Mouse (Mus musculus) embryonic facial prominence, embryonic 13.5 days (tissue): Measurements from ENCODE around the gene Sh3d19. TPM values are rescaled to one million over a fixed set of nuclear protein-coding genes. Genes with fewer than 3 reads are reported as not detected.

ENCODE experiments used
- ATAC-seq: fragments of 200-750 bp; cut with Nextera tagmentation; 2 replicates; pipeline ENCODE4 v1.8.0; 2017; ENCODE audit warnings: low read depth; ENCODE audit not compliant: insufficient number of reproducible peaks, insufficient read depth, low FRiP score, low TSS enrichment
- H3K27ac ChIP-seq: fragments of 300-500 bp; sonication (generic); 2 replicates; pipeline ENCODE4 v1.5.1; 2015; ENCODE audit warnings: moderate library complexity, mild to moderate bottlenecking, inconsistent platforms
- H3K27me3 ChIP-seq: fragments of 300-500 bp; sonication (generic); 2 replicates; pipeline ENCODE4 v1.6.1; 2015; ENCODE audit warnings: mild to moderate bottlenecking, inconsistent platforms
- H3K36me3 ChIP-seq: fragments of 300-500 bp; sonication (generic); 2 replicates; pipeline ENCODE4 v1.6.1; 2015; ENCODE audit warnings: mild to moderate bottlenecking, inconsistent platforms
- H3K4me1 ChIP-seq: fragments of 300-500 bp; sonication (generic); 2 replicates; pipeline ENCODE4 v1.6.1; 2015; ENCODE audit warnings: inconsistent platforms
- H3K4me2 ChIP-seq: fragments of 300-500 bp; sonication (generic); 2 replicates; pipeline ENCODE4 v1.6.1; 2015; ENCODE audit warnings: moderate library complexity, mild to moderate bottlenecking, inconsistent platforms
- H3K4me3 ChIP-seq: fragments of 300-500 bp; sonication (generic); 2 replicates; pipeline ENCODE4 v1.5.1; 2015; ENCODE audit warnings: mild to moderate bottlenecking, inconsistent platforms
- H3K9ac ChIP-seq: fragments of 300-500 bp; sonication (generic); 2 replicates; pipeline ENCODE4 v1.6.1; 2015; ENCODE audit warnings: mild to moderate bottlenecking, inconsistent platforms
- H3K9me3 ChIP-seq: fragments of 300-500 bp; sonication (generic); 2 replicates; pipeline ENCODE4 v1.6.1; 2016; ENCODE audit warnings: inconsistent platforms
- WGBS: fragments of 180-500 bp; shearing (Covaris S2); methylation state at CpG from one replicate; pipeline ENCODE4 v1.1.7; 2015; ENCODE audit warnings: mixed read lengths; 5-methylcytosine and 5-hydroxymethylcytosine counted together
- polyA plus RNA-seq: library from polyadenylated mRNA; unstranded; fragments of >200 nt; fragmentation: Nextera tagmentation; extraction: Ambion mirVana; gene quantifications from 2 replicates; pipeline ENCODE4 v1.2.1, GENCODE M21; 2015

Gene Sh3d19
- polyA plus RNA-seq: 23.5 and 26.2 TPM in 2 replicates

DNA sequence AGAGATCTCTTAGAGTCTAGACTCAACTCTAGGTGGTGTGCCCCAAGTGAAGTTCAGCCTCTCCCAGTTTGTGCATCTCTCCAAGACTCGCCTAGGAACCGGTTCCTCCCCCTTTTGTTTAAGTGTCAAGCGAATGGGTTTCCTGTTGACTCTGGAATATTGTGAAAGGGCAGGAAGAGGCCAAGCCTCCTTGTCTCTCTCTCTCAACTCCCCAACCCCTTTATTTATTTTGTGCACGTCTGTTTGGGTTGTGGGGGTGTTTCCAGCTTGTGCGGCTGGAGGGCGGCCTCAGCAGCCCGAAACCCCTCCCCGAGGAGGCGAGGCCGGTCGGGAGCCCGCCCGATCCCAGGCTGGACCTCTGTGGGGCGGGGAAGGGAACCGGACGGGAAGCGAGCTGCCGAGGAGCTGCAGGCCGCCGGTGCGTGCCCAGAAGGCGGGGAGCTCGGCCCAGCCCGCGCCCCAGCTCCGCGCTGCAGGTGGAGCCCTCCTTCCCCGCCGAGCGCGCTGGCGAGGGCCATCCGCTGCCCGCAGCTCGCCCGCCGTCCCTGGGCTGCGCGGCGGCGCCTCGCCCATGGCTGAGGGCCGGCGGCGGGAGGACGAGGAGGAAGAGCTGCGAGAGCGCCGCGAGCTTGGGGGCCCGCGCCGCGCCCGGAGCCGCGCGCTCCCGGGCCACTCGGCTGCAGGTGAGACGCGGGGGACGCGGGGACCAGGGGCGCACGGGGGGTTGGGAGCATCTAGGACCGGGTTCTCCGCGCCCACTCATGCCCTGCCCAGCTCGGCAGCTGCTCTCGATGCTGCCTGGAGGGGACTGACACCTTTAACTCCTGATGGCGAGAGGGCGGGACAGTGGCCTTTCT, at the start of gene Sh3d19:
Sh3d19 (plus strand) TSS at position 368 of the 857 bp plus-strand sequence.
- WGBS: 1% methylated on average over 59 of the region's 73 CpGs
- ATAC-seq: peak; percentile 88
- Histone ChIP-seq H3K27me3 (no peaks in the 10 kb centered on the region), H3K27ac (peak within 1 kb of the TSS; percentile 82), H3K4me1 (peaks cover 23% of the 10 kb centered on the region), H3K9me3 (no peaks in the 10 kb centered on the region), H3K9ac (peak within 1 kb of the TSS; percentile 87), H3K4me3 (peak within 1 kb of the TSS; percentile 82), H3K4me2 (peak within 1 kb of the TSS; percentile 67), H3K36me3 (no peaks in the 10 kb centered on the region)

DNA sequence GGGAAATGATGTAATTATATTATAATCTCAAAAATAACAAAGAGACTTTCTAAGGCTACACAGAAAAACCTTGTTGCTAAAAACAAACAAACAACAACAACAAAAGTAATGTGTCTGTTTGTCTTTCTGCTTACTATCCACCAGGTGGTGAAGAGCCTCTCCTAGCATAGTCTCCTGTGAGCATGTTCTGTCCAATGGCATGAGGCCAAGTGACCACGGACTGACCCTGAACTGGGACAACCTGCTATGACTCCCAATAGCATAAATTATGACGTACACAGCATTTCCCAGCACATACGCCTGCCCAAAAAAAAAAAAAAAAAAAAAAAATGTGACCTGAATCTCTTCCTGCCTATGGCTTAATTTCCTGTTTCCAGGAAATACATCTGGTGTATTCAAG, 48.6 kb upstream of the Sh3d19 start:
- Histone ChIP-seq H3K9me3 (no peaks in the 10 kb centered on the region), H3K27me3 (no peaks in the 10 kb centered on the region), H3K36me3 (no peaks in the 10 kb centered on the region), H3K4me2 (no peak overlapping the region), H3K4me3 (no peak overlapping the region), H3K27ac (no peak overlapping the region), H3K4me1 (peaks cover 5% of the 10 kb centered on the region; the same call in 1 of the 2 replicates), H3K9ac (no peak overlapping the region)
- 83% methylated on average over 3 of the region's 3 CpGs for WGBS
- ATAC-seq: no peak

DNA sequence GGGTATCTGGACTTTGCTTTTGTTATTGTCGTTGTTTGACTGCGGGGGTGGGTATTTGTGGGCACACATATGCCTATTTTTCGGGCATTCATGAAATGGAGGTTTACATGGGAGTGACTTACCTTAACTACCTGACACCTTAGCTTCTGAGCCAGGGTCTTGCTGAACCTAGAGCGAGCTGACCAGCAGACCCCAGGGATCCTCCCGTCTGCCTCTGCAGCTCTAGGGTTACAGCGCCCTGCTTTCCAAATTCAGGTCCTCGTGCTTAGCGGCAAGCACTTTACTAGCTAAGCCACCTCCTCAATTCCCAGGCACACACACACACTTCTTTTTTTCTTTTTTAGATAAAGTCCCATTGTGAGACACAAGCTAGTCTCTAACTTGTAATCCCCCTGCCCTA, 47.6 kb upstream of the Sh3d19 start:
- Histone ChIP-seq H3K4me2 (no peak overlapping the region), H3K4me1 (peaks cover 7% of the 10 kb centered on the region; the same call in 1 of the 2 replicates), H3K27ac (no peak overlapping the region), H3K9me3 (no peaks in the 10 kb centered on the region), H3K36me3 (no peaks in the 10 kb centered on the region), H3K4me3 (no peak overlapping the region), H3K27me3 (no peaks in the 10 kb centered on the region), H3K9ac (no peak overlapping the region)
- ATAC-seq: no peak
- WGBS: 71% methylated on average over 8 of the region's 8 CpGs

DNA sequence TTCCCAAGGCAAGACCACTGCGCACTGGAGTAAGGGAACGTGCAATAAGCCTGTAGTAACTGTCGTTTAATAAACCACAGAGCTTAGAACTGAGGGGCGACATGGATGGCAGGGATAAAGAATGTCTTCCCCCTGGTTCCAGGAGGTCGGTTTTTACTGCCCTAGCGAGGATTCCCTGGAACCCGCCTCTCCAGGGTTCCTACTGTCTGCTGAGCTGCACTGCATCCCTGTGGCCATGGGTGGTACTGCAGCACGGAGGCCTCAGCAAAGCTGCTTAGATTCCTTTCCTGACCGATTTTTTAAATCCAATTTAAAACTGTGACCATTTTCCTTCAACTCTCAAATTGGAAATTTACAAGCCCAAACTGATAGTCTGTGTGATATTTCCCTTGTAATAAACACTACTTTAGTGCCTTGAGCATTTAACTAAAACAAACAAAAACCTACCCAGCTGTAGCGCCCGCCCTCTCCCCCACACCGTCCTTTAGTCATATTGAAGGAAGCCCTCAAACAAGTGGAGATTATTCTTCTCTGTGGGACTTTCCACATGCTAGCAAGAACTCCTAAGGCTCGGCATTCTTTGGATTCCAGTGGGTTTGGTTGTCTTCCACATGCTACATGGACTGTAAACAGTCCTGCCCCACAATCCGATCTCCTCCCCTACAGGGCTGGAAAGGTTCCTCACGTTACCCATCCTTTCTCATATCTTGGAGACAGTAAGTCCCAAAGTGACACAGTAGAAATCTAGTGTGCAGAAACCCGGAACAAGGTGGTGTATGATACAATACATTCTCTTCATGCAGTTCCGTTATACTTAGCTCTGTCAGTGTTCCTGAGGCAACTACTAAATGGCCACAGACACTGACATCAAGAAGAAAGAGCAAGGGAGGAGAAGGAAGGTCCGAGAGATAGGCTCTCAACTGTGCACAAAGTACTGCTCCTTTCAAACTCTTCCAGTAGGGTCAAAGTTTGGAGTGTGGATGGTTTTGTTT, 46.7 kb upstream of the Sh3d19 start:
- Histone ChIP-seq H3K4me2 (peak overlapping the region; percentile 40), H3K4me1 (peaks cover 7% of the 10 kb centered on the region; the same call in 1 of the 2 replicates), H3K27ac (no peak overlapping the region), H3K4me3 (no peak overlapping the region), H3K9ac (no peak overlapping the region), H3K36me3 (no peaks in the 10 kb centered on the region), H3K9me3 (no peaks in the 10 kb centered on the region), H3K27me3 (no peaks in the 10 kb centered on the region)
- WGBS: 35% methylated on average over 18 of the region's 18 CpGs
- 0 out of 2 replicates have a peak, but pooled peaks have one; percentile 67 for ATAC-seq

DNA sequence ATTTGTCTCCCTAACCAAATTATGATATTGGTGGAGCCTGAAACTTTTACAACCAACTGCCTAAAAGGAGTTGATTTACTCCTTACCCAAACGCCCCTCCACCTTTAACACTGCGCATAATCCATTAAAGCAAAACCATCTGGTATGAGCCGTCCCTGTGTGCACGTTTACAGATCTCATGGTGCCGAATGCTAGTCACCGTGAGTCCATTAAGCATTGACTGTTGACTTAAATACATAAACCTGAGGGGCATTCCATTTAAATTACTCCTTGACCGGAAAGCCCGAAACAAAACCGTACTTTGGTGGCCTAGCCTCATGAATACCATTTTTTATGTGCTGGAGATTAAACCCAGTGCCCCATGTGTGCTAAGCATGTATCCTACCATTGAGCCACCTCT, 43.6 kb upstream of the Sh3d19 start:
- H3K27ac ChIP-seq: no peak overlapping the region
- H3K4me2 ChIP-seq: no peak overlapping the region

DNA sequence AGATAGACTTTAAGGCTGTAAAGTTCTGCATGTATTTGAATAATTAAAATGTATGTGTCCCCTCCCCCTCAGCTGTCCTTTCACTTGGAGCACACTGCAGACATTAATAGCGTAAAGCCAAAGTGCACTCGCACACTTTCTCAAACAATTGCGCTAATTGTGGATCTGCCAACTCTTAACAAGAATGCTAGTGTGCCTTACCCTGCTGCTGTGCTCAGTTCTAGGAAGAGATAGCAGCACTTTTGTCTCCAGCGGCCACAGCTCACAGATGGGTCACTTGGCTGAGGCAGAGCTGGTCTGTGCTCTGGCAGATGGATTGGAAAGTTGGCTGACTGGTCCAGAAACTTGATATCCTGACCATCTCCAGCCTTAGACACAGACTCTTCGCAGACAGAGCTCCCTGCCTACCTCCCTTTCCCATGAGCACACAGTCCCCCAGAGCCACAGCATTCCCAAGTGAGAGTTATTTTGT, 42.7 kb upstream of the Sh3d19 start:
- H3K36me3 ChIP-seq: no peaks in the 10 kb centered on the region
- 75% methylated on average over 5 of the region's 5 CpGs for WGBS

More for the DNA sequence above, 43.6 kb upstream of the Sh3d19 start:
- Histone ChIP-seq H3K27me3 (no peaks in the 10 kb centered on the region), H3K36me3 (no peaks in the 10 kb centered on the region), H3K4me1 (peaks cover 7% of the 10 kb centered on the region; the same call in 1 of the 2 replicates), H3K9ac (no peak overlapping the region), H3K4me3 (no peak overlapping the region), H3K9me3 (no peaks in the 10 kb centered on the region)
- 44% methylated on average over 9 of the region's 9 CpGs for WGBS
- no peak for ATAC-seq

DNA sequence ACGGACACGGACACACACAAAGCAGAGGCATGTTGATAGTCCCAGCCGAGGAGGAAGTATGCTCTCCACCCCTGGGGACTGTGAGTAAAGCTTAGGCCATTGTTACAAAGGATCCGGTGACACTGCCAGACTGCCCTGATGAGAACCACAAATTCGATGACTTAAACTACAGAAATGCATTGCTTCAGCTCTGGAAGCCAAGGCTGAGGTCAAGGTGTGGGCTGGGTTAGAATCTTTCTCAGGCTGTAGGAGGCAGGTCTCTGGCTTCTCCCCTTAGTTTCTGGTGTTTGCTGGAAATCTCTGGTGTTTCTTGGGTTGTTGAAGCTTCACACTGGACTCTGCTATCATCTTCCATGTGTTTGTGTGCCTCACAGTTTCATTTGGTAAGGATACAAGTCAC, 41.2 kb upstream of the Sh3d19 start:
- no peak overlapping the region for H3K4me2 ChIP-seq
- H3K9ac ChIP-seq: no peak overlapping the region
- no peak overlapping the region for H3K4me3 ChIP-seq
- no peaks in the 10 kb centered on the region for H3K27me3 ChIP-seq
- no peaks in the 10 kb centered on the region for H3K9me3 ChIP-seq
- no peak for ATAC-seq
- H3K27ac ChIP-seq: no peak overlapping the region
- peaks cover 3% of the 10 kb centered on the region; the same call in 1 of the 2 replicates for H3K4me1 ChIP-seq
- 74% methylated on average over 5 of the region's 5 CpGs for WGBS
- H3K36me3 ChIP-seq: no peaks in the 10 kb centered on the region

More for the DNA sequence above, 42.7 kb upstream of the Sh3d19 start:
- Histone ChIP-seq H3K27ac (no peak overlapping the region), H3K4me2 (no peak overlapping the region), H3K4me1 (peaks cover 7% of the 10 kb centered on the region; the same call in 1 of the 2 replicates), H3K27me3 (no peaks in the 10 kb centered on the region), H3K9me3 (no peaks in the 10 kb centered on the region), H3K9ac (no peak overlapping the region), H3K4me3 (no peak overlapping the region)
- no peak for ATAC-seq

DNA sequence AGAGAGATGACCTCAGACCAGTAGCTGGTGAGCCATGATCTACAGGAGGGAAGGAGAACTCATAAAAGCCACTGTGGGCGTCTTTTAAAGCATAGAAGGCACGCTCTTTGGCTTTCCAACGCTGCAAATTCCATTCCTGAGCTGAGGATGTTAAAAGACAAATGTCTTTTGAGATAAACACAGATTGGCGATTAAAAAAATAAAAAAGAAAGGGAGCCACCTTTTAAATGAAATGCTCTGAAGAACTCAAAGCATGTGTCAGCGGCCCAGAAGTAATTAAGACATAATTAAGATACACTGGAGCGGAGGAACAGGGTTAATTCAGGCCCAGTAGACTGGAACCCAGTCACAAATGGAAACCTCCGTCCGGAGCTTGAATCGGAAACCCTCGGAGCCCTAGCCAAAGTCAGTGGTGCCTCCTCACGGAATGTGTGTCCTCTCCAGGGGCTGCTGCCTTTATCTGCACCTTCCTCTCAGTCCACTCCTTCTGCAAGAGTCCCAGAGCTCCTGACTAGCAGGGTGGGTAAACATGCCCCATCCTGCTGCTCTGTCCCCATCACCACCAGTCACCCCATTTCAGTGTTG, 40.1 kb upstream of the Sh3d19 start:
- H3K27me3 ChIP-seq: no peaks in the 10 kb centered on the region
- no peak overlapping the region for H3K4me2 ChIP-seq
- peaks cover 3% of the 10 kb centered on the region; the same call in 1 of the 2 replicates for H3K4me1 ChIP-seq
- no peaks in the 10 kb centered on the region for H3K9me3 ChIP-seq
- H3K36me3 ChIP-seq: no peaks in the 10 kb centered on the region
- no peak overlapping the region for H3K27ac ChIP-seq
- no peak overlapping the region for H3K9ac ChIP-seq
- no peak overlapping the region for H3K4me3 ChIP-seq
- 83% methylated on average over 11 of the region's 11 CpGs for WGBS
- ATAC-seq: no peak

DNA sequence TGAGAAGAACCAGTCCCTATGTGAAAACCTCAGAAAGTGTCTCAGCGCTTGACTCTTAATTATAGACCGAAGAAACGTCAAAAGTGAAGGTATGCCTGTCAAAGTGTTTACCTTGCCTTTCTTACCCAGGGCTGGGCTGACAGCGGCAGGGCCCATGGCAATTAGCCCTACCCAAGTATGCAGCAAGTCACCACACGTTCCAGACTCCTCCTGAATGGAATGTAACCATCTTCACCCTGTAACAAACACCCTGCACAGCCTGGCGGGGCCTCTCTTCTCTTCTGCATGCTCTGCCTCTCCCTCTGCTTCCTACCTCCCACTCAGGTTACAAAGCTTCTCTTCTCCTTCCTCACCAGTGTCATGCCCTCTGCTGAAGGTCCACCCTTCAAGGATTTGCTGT, 39.0 kb upstream of the Sh3d19 start:
- Histone ChIP-seq H3K27me3 (no peaks in the 10 kb centered on the region), H3K36me3 (no peaks in the 10 kb centered on the region), H3K4me3 (no peak overlapping the region), H3K9ac (no peak overlapping the region), H3K4me2 (no peak overlapping the region), H3K27ac (0 out of 2 replicates have a peak overlapping the region, but pooled peaks have one; percentile 45), H3K4me1 (peaks cover 3% of the 10 kb centered on the region; the same call in 1 of the 2 replicates), H3K9me3 (no peaks in the 10 kb centered on the region)
- WGBS: 71% methylated on average over 6 of the region's 6 CpGs
- peak; percentile 74; the same call in 1 of the 2 replicates for ATAC-seq

DNA sequence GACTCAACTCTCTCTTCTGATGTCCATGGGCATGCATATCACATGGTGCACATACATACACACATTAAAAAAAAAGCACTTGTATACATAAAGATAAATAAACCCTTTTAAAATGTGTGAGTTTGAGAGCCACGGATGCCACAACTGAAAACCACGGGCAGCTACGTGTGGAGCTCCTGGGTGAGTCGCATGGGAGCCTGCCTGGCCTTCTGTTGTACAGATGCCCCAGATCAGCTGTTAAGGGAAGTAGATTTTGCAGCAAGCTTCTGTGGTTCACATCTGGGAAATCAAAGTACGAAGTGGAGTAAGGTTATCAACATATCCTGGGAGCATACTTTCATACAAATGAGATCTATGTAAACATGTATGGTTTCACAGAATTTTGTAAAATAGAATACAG, 37.3 kb upstream of the Sh3d19 start:
- Histone ChIP-seq H3K27ac (no peak overlapping the region), H3K9me3 (no peaks in the 10 kb centered on the region), H3K9ac (no peak overlapping the region), H3K4me2 (no peak overlapping the region), H3K4me3 (no peak overlapping the region), H3K27me3 (no peaks in the 10 kb centered on the region), H3K36me3 (no peaks in the 10 kb centered on the region), H3K4me1 (no peaks in the 10 kb centered on the region)
- no peak for ATAC-seq
- 77% methylated on average over 5 of the region's 5 CpGs for WGBS

DNA sequence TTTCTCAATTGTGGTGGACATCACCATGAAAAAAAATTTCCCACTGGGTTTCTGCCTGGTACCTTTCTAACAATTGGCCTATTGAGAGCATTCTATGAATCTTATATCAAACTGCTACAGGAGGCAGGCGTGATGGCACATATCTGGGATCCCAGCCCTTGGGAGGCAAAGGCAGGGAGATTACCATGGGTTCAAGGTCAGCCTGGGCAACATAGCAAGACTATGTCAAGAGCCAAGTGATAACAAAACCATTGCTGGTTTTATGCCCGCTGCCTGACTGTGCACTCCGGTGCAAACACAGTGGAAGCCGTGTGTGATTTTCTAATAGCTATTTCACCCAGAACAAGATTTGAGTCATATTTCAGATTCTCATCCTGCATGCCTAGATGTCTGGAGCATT, 20.0 kb upstream of the Sh3d19 start:
- Histone ChIP-seq H3K36me3 (no peaks in the 10 kb centered on the region), H3K27ac (no peak overlapping the region), H3K9me3 (no peaks in the 10 kb centered on the region), H3K27me3 (no peaks in the 10 kb centered on the region), H3K4me2 (no peak overlapping the region), H3K4me3 (no peak overlapping the region), H3K9ac (no peak overlapping the region), H3K4me1 (no peaks in the 10 kb centered on the region)
- 90% methylated on average over 4 of the region's 4 CpGs for WGBS
- no peak for ATAC-seq
